Mouse (Mus musculus): ENCODE data around the gene Ambra1.

- TF ChIP-seq POLR2A (IDR thresholded peaks at IDR 0.05; ENCODE audit: insufficient read length, low read depth) (no peak), MAX (IDR thresholded peaks at IDR 0.05; ENCODE audit: low read depth) (no peak), TCF12 (IDR thresholded peaks at IDR 0.05; ENCODE audit: insufficient read depth, poor library complexity, severe bottlenecking) (no peak), MYOD1 (IDR thresholded peaks at IDR 0.05; ENCODE audit: control insufficient read depth in 1 of 3, insufficient read length in 2 of 3, low read depth in 2 of 3) (no peak), CEBPB (IDR thresholded peaks at IDR 0.05; ENCODE audit: insufficient read depth, poor library complexity, severe bottlenecking) (no peak), REST (IDR thresholded peaks at IDR 0.05; ENCODE audit: insufficient read depth, insufficient read length) (no peak), USF1 (IDR thresholded peaks at IDR 0.05; ENCODE audit: low read depth) (no peak), POLR2AphosphoS2 (IDR thresholded peaks at IDR 0.05; ENCODE audit: insufficient read length, low read depth) (no peak), MYOG (IDR thresholded peaks at IDR 0.05; ENCODE audit: control insufficient read depth in 1 of 3, insufficient read depth in 1 of 3, insufficient read length in 2 of 3, low read depth in 2 of 3) (no peak), TCF3 (IDR thresholded peaks at IDR 0.05; ENCODE audit: insufficient read length, low read depth) (no peak), SRF (IDR thresholded peaks at IDR 0.05; ENCODE audit: control insufficient read depth, insufficient read length, low read depth) (no peak)
Measured at GRCm38 (mm10) chr2:91930761-91931291, 200.9 kb downstream of the Ambra1 start.

All from myocyte (in vitro differentiated cells).